Mouse (Mus musculus): ENCODE results near the gene Nmi. TPM values are rescaled to one million over a fixed set of nuclear protein-coding genes. Genes with fewer than 3 reads are reported as not detected.

Nmi gene
- polyA plus RNA-seq, 1 experiment from 2014 or later = 9.0 TPM

GRCm38 (mm10) chr2:51982288-51982687, 9.0 kb upstream of the Nmi start:
- Histone ChIP-seq H3K4me2 (peak overlapping the region; percentile 53), H3K36me3 (no peaks in the 10 kb centered on the region), H3K9ac (no peak overlapping the region), H3K4me1 (peaks cover 13% of the 10 kb centered on the region), H3K27ac (no peak overlapping the region), H3K27me3 (replicated peaks) (no peaks in the 10 kb centered on the region), H3K4me3 (peak overlapping the region; percentile 38), H3K9me3 (replicated peaks) (no peaks in the 10 kb centered on the region)
- no peak for ATAC-seq
- WGBS (ENCODE audit: insufficient replicate concordance) = 37% methylated on average over 13 of the region's 13 CpGs

GRCm38 (mm10) chr2:51981630-51982029, 8.3 kb upstream of the Nmi start:
- Histone ChIP-seq H3K4me1 (peaks cover 13% of the 10 kb centered on the region), H3K4me2 (peak overlapping the region; percentile 53), H3K27me3 (replicated peaks) (no peaks in the 10 kb centered on the region), H3K9me3 (replicated peaks) (no peaks in the 10 kb centered on the region), H3K36me3 (no peaks in the 10 kb centered on the region), H3K4me3 (peak overlapping the region; percentile 38), H3K9ac (no peak overlapping the region), H3K27ac (0 out of 2 replicates have a peak overlapping the region, but pooled peaks have one; percentile 16)
- ATAC-seq = no peak
- WGBS (ENCODE audit: insufficient replicate concordance) = 19% methylated on average over 11 of the region's 11 CpGs

- Histone ChIP-seq H3K27ac (peak overlapping the region; percentile 71), H3K27me3 (replicated peaks) (no peaks in the 10 kb centered on the region), H3K9ac (peak overlapping the region; percentile 69), H3K4me3 (peak overlapping the region; percentile 69), H3K4me2 (peak overlapping the region; percentile 78), H3K4me1 (peaks cover 14% of the 10 kb centered on the region), H3K9me3 (replicated peaks) (no peaks in the 10 kb centered on the region), H3K36me3 (no peaks in the 10 kb centered on the region)
- WGBS (ENCODE audit: insufficient replicate concordance) = 3% methylated on average over 40 of the region's 40 CpGs
- ATAC-seq = peak; percentile 80
These were observed 469 bp downstream of the Nmi start for GRCm38 (mm10) chr2:51972641-51973409.

GRCm38 (mm10) chr2:51972142-51972541, 1.2 kb downstream of the Nmi start:
- peak overlapping the region; percentile 78 for H3K4me2 ChIP-seq
- WGBS (ENCODE audit: insufficient replicate concordance) = 28% methylated on average over 5 of the region's 5 CpGs
- no peaks in the 10 kb centered on the region for H3K9me3 ChIP-seq (replicated peaks)
- no peaks in the 10 kb centered on the region for H3K36me3 ChIP-seq
- H3K4me1 ChIP-seq = peaks cover 14% of the 10 kb centered on the region
- H3K9ac ChIP-seq = peak overlapping the region; percentile 69
- peak; percentile 35; the same call in 1 of the 2 replicates for ATAC-seq
- no peaks in the 10 kb centered on the region for H3K27me3 ChIP-seq (replicated peaks)
- peak overlapping the region; percentile 69 for H3K4me3 ChIP-seq
- no peak overlapping the region for H3K27ac ChIP-seq

GRCm38 (mm10) chr2:51970897-51971296, 2.4 kb downstream of the Nmi start:
- Histone ChIP-seq H3K4me3 (no peak overlapping the region), H3K27ac (no peak overlapping the region), H3K9ac (no peak overlapping the region), H3K4me2 (no peak overlapping the region), H3K27me3 (replicated peaks) (no peaks in the 10 kb centered on the region), H3K9me3 (replicated peaks) (no peaks in the 10 kb centered on the region), H3K36me3 (no peaks in the 10 kb centered on the region), H3K4me1 (peaks cover 20% of the 10 kb centered on the region)
- ATAC-seq = no peak
- 92% methylated on average over 4 of the region's 4 CpGs for WGBS (ENCODE audit: insufficient replicate concordance)

- no peak for ATAC-seq
- 70% methylated on average over 3 of the region's 3 CpGs for WGBS (ENCODE audit: insufficient replicate concordance)
- Histone ChIP-seq H3K4me2 (no peak overlapping the region), H3K4me3 (no peak overlapping the region), H3K9me3 (replicated peaks) (no peaks in the 10 kb centered on the region), H3K27ac (no peak overlapping the region), H3K27me3 (replicated peaks) (no peaks in the 10 kb centered on the region), H3K36me3 (no peaks in the 10 kb centered on the region), H3K9ac (no peak overlapping the region), H3K4me1 (peaks cover 11% of the 10 kb centered on the region)
These were observed 6.0 kb downstream of the Nmi start for GRCm38 (mm10) chr2:51967288-51967687.

GRCm38 (mm10) chr2:51953648-51954204, 19.6 kb downstream of the Nmi start:
- Histone ChIP-seq H3K4me2 (no peak overlapping the region), H3K9ac (no peak overlapping the region), H3K27me3 (replicated peaks) (no peaks in the 10 kb centered on the region), H3K4me1 (no peaks in the 10 kb centered on the region), H3K4me3 (no peak overlapping the region), H3K27ac (no peak overlapping the region), H3K36me3 (no peaks in the 10 kb centered on the region), H3K9me3 (replicated peaks) (no peaks in the 10 kb centered on the region)
- no peak for ATAC-seq
- 61% methylated on average over 7 of the region's 7 CpGs for WGBS (ENCODE audit: insufficient replicate concordance)

GRCm38 (mm10) chr2:51950876-51951275, 22.4 kb downstream of the Nmi start:
- no peak overlapping the region for H3K27ac ChIP-seq
- no peak for ATAC-seq
- H3K4me1 ChIP-seq = no peaks in the 10 kb centered on the region
- no peak overlapping the region for H3K9ac ChIP-seq
- H3K36me3 ChIP-seq = no peaks in the 10 kb centered on the region
- no peak overlapping the region for H3K4me2 ChIP-seq
- no peak overlapping the region for H3K4me3 ChIP-seq
- no peaks in the 10 kb centered on the region for H3K27me3 ChIP-seq (replicated peaks)
- no peaks in the 10 kb centered on the region for H3K9me3 ChIP-seq (replicated peaks)
- WGBS (ENCODE audit: insufficient replicate concordance) = 56% methylated on average over 1 of the region's 1 CpGs

- no peak for ATAC-seq
These were observed 25.0 kb downstream of the Nmi start for GRCm38 (mm10) chr2:51948105-51948830.

GRCm38 (mm10) chr2:51945812-51946211, 27.5 kb downstream of the Nmi start:
- no peak overlapping the region for H3K4me3 ChIP-seq
- H3K27me3 ChIP-seq (replicated peaks) = no peaks in the 10 kb centered on the region
- no peaks in the 10 kb centered on the region for H3K9me3 ChIP-seq (replicated peaks)
- H3K4me2 ChIP-seq = no peak overlapping the region
- 54% methylated on average over 2 of the region's 2 CpGs for whole genome bisulfite sequencing (ENCODE audit: insufficient replicate concordance)
- H3K4me1 ChIP-seq = peaks cover 12% of the 10 kb centered on the region
- ATAC-seq = no peak
- H3K27ac ChIP-seq = no peak overlapping the region
- H3K9ac ChIP-seq = no peak overlapping the region
- H3K36me3 ChIP-seq = no peaks in the 10 kb centered on the region

More at GRCm38 (mm10) chr2:51948105-51948830, 25.0 kb downstream of the Nmi start:
- H3K9me3 ChIP-seq (replicated peaks) = no peaks in the 10 kb centered on the region
- WGBS (ENCODE audit: insufficient replicate concordance) = 65% methylated on average over 6 of the region's 6 CpGs
- H3K9ac ChIP-seq = no peak overlapping the region
- no peaks in the 10 kb centered on the region for H3K36me3 ChIP-seq
- H3K4me2 ChIP-seq = no peak overlapping the region
- H3K27ac ChIP-seq = no peak overlapping the region
- H3K4me1 ChIP-seq = no peaks in the 10 kb centered on the region
- no peaks in the 10 kb centered on the region for H3K27me3 ChIP-seq (replicated peaks)
- no peak overlapping the region for H3K4me3 ChIP-seq

DNA sequence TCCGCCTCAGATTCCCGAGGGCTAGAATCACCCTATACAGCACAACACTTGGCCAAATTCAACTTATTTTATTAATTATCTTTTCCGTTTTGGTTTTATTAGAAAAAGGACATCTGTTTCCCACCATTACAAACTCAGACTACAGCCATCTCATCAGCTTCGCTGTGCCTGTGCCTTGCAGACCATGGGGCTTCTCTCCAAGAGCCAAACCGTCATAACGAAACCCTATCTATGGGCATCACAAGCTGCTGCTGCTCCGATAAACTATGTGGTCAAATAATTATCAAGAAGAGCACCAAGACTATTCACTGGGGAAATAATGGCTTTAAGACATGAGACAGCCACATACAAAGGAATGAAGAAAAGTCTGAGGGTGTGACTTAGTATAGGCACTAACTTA, 31.5 kb downstream of the Nmi start:
- Histone ChIP-seq H3K36me3 (no peaks in the 10 kb centered on the region), H3K27ac (0 out of 2 replicates have a peak overlapping the region, but pooled peaks have one; percentile 34), H3K9me3 (replicated peaks) (no peaks in the 10 kb centered on the region), H3K27me3 (replicated peaks) (no peaks in the 10 kb centered on the region), H3K4me3 (no peak overlapping the region), H3K9ac (no peak overlapping the region), H3K4me2 (0 out of 2 replicates have a peak overlapping the region, but pooled peaks have one; percentile 7), H3K4me1 (peaks cover 37% of the 10 kb centered on the region)
- ATAC-seq = peak; percentile 74
- 47% methylated on average over 7 of the region's 7 CpGs for WGBS (ENCODE audit: insufficient replicate concordance)

DNA sequence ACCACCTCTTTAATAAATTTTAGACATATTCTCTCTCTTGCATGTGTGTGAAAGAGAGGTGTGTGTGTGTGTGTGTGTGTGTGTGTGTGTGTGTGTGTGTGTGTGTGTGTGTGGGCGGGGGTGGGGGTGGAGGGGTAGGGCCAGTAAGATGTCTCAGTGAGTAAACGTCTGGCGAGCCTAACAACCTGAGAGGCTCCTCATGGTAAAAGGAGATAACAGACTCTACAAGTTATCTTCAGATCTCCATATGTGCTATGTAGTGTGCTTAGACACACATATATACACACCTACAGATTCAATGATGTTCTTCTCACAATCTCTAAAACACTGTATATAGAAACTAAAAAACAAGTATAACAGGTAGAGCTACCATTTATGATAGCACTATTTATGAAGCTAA, 34.5 kb downstream of the Nmi start:
- peak overlapping the region; percentile 54; the same call in 1 of the 2 replicates for H3K9ac ChIP-seq
- peak; percentile 86 for ATAC-seq
- peaks cover 57% of the 10 kb centered on the region for H3K4me1 ChIP-seq
- no peaks in the 10 kb centered on the region for H3K27me3 ChIP-seq (replicated peaks)
- peak overlapping the region; percentile 30 for H3K4me2 ChIP-seq
- no peak overlapping the region for H3K4me3 ChIP-seq
- 27% methylated on average over 3 of the region's 3 CpGs for WGBS (ENCODE audit: insufficient replicate concordance)
- no peaks in the 10 kb centered on the region for H3K36me3 ChIP-seq
- peak overlapping the region; percentile 73 for H3K27ac ChIP-seq
- H3K9me3 ChIP-seq (replicated peaks) = no peaks in the 10 kb centered on the region
